Mouse (Mus musculus) right cerebral cortex, adult 2 months (tissue): ENCODE results near the gene Reps1.

Experiments
- DNase-seq, 2 experiments: peaks; one replicate each; pipeline ENCODE4 v3.0.0; 2021 to 2022; ENCODE audit warnings: low spot score in 2 of 2

Gene Reps1

DNA sequence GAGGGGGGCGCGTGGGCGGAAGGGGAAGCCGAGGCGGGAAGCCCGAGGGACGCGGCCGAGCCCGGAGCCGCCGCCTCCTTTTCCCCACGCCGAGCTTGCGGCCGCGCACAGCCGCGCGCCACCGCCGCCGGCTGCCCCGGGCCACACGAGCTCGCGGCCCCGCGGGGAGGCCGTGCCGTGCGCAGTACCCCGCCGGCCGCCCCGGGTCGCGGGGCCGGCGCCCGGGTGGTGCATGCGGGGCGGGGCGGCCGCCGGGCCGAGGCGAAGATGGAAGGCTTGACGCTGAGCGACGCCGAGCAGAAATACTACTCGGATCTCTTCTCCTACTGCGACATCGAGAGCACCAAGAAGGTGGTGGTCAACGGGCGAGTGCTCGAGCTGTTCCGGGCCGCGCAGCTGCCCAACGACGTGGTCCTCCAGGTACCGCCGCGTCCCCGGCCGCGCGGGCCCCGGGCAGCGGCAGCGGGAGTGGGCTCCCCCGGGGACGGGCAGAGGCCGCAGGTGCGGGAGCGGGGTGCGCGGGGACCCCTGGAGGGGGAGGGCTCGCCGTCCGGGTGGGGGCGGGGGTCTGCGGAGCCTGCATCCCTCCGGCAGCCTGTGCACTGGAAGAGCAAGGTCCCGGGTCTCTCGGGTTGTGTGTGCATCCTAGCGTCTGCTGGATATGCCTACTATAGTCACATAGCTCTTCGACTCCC is at the start of gene Reps1:
TSS of gene Reps1 (plus strand) at position 166 of the 695 bp plus-strand sequence.
- DNase-seq, result peak; percentile 22 to 36

- no peak for DNase-seq
These were observed 48.9 kb upstream of the Reps1 start for GRCm38 (mm10) chr10:18006756-18007155.

GRCm38 (mm10) chr10:18007243-18007642 is 48.4 kb upstream of the Reps1 start:
- no peak for DNase-seq

- peak in 1 of 2 experiments; percentile 11 for DNase-seq
These were observed 47.5 kb upstream of the Reps1 start for GRCm38 (mm10) chr10:18008118-18008517.

DNA sequence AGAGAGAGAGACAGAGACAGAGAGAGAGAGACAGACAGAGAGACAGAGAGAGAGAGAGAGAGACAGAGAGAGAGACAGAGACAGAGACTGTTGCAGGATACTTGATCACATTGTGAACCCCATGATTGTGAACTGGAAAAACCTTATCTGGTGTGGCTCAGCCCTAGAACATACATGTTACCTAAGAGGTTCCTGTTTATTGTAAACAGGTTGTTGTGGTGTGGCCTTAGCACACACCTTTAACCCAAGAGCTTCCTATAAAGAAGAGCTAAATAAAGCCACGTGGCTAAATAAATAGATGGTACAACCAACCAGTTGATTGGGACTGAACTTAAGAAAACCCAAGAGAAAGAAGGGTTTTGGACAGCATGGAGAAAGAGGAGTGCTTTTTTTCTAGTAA is 45.9 kb upstream of the Reps1 start:
- DNase-seq, result no peak

GRCm38 (mm10) chr10:18011761-18012160 is 43.9 kb upstream of the Reps1 start:
- no peak for DNase-seq

GRCm38 (mm10) chr10:18020443-18020842 is 35.2 kb upstream of the Reps1 start:
- no peak for DNase-seq

GRCm38 (mm10) chr10:18020846-18021245 is 34.8 kb upstream of the Reps1 start:
- no peak for DNase-seq

- peak in 1 of 2 experiments; percentile 14 for DNase-seq
These were observed 33.9 kb upstream of the Reps1 start for GRCm38 (mm10) chr10:18021576-18022311.

- DNase-seq, result peak; percentile 53 to 54
These were observed 33.3 kb upstream of the Reps1 start for GRCm38 (mm10) chr10:18022312-18022711.

DNA sequence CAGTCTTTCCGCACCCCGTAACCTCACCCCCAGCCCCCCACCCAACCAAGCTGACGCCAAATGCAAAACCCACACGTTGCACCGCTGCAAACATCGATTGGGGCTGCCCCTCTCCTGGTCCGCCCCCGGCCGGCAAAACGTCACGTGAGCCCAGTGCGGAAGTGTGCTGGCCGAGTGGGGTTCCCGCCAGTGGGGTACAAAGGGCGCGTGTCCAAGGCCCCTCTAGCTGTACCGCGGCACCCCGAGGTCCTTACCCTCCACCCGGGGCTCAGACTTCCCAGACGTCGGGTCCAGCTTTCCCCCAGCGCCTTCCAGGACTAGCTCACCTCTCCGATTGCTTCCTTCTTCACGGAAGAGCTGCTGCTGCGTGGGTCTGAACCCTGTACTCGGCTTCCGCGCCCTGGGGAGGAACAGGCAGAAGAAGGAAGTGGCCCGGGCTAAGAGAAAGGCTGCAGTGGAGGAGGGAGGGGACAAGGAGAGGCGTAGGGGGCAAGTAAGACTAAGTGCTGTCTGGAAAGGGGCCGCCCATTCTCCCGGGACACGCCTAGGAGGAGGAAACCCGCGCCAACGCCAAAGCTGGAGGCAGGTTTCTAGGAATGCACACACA is 32.8 kb upstream of the Reps1 start, which contains the start of gene Abracl:
TSS of gene Abracl (minus strand) at position 548 of the 607 bp plus-strand sequence.
- peak; percentile 62 to 68 for DNase-seq

DNA sequence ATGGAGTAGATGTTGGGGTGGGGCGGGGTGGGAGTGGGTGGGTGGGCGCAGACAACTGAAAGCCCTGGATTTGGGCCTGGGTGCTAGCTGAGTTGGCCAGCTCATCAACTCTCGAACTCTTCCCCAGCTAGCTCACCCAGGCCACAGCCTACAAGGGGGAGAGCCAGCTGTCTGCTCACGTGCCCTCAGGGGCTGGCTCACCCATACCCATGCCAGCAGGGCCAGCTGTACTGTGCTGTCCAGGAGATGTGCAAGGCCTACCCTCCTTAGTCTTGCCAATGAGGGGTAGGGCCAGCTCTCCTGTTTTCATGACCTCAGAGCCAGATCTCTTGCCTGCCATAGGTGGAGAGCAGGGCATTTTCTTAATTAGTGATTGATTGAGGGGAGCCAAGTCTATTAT is 21.3 kb upstream of the Reps1 start:
- DNase-seq, result no peak

DNA sequence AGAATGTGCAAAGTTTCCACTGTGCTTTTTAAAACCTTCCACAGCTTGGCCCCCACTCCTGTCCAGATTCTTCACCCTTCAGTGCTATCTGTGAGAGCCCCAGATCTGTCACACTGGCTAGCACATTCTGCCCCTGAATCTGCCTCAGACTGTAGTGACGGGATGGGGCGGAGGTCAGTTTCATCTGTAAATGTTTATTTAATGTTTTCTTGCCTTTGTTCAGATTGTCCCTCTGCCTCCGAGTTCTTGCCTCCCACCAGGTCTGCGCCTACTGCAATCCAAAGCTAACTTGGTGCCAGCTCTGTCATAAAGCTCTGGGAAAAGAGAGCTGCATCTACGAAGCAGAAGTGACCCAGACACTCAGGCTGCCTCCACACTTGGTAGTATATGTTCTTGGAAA is 18.8 kb upstream of the Reps1 start:
- no peak for DNase-seq

- DNase-seq, result no peak
These were observed 9.3 kb upstream of the Reps1 start for GRCm38 (mm10) chr10:18046380-18046779.

DNA sequence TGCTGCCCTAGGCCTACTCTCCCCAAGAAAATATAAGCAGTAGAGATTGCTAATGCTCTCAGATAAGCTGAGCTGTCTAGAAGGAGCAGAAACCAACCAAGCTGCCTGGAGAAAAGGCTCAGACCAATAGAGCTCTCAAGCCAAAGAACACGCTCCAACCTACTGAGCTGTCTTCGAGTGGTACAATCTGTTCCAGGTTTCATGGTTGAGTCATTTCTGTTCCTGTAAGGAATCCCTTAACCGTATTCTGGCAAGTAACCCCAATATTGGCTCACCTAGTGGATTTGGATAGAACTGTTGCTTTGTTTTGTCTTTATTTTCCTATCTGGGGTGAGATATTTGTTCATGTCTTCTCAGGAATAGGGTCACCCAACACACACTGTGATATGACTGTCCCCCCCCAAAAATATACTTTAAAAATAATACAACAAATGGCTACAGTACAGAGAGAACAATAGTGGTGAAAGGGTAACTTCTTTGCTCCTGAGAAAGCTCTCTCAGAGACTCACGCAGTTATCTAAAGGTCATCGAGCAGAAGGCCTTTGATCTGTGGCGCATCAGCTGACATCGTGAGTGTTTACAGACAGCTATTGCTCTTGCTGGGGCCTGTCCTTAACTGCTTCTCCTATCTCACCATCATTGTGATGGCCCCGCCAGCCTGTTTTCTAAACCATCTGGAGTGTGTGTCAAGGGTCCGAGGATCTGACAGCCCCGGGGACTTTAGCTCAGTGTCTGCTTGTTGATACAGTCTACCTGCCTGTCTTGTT is 8.1 kb upstream of the Reps1 start:
- DNase-seq, result no peak

- peak; percentile 75 to 77 for DNase-seq
These were observed 509 bp upstream of the Reps1 start for GRCm38 (mm10) chr10:18055009-18055695.

GRCm38 (mm10) chr10:18056391-18056745 is 707 bp downstream of the Reps1 start:
- no peak for DNase-seq

DNA sequence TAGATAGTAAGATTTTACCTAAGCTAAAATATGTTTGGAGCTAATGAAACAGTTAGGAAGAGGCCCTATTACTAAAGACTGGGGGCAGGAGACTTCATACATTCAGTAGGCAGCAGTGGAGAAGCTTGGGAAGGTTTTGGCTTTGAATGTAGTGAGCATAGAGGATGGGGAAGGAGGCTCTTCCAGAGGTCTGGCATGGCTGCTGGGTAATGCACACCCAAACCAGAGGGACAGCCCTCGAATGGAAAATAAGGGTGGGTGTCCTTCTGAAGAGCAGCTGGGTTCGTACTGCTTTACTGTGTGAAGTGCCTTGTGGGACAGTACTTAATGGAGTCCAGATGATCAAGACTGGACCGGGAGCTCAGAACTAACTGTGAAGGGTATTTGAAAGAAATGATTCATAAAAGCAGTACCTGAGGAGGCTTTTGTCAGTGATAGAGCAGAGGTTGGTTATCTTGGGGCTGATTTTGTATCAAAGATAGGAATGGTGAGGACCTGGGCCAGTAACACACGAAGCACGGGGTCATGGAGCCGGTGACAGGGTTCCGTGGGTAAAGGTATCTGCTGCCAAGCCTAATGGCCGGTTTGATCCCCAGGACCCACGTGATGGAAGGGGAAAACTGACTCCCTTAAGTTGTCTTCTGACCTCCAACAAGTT is 3.1 kb downstream of the Reps1 start:
- DNase-seq, result no peak

- DNase-seq, result no peak
These were observed 4.1 kb downstream of the Reps1 start for GRCm38 (mm10) chr10:18059807-18060206.

DNA sequence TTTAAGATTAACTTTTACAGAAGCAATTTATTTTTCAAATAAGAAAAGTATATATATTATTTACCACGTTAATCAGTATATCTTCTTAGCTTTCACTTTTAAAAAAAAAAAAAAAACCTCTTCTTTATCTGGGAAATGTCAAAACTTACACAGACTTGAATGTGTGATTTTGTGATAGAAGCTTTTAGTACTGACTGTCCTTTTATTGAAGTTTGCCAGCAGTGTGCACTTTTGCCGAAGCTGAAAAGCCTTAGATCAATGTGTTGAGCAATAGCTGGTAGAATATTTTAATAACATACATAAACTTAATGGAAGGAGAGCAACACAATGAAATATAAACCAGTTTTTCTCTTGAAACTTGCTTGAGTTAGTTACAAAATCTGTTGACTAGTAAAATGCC is 5.1 kb downstream of the Reps1 start:
- no peak for DNase-seq

DNA sequence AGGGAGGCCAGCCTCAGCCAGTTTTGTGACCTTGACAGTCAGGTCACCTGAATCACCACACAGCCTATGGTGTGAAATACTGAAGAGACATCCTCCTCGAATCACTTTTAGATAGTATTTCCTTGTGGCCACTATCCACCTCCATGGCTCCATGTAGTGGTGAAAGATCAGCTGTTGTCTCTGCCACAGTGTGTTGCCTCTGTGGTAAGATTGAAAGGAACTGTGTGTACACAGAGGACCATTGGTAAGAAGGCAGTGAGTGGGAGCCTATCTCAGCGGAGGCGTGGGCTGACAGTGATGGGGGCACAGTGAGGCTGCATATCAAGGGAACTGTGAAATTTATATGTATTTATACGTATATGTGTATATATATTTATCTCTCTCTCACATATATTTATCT is 5.9 kb downstream of the Reps1 start:
- DNase-seq, result no peak
